ENCODE assay signal across 8 mouse cellular contexts in the genomic region with DNA sequence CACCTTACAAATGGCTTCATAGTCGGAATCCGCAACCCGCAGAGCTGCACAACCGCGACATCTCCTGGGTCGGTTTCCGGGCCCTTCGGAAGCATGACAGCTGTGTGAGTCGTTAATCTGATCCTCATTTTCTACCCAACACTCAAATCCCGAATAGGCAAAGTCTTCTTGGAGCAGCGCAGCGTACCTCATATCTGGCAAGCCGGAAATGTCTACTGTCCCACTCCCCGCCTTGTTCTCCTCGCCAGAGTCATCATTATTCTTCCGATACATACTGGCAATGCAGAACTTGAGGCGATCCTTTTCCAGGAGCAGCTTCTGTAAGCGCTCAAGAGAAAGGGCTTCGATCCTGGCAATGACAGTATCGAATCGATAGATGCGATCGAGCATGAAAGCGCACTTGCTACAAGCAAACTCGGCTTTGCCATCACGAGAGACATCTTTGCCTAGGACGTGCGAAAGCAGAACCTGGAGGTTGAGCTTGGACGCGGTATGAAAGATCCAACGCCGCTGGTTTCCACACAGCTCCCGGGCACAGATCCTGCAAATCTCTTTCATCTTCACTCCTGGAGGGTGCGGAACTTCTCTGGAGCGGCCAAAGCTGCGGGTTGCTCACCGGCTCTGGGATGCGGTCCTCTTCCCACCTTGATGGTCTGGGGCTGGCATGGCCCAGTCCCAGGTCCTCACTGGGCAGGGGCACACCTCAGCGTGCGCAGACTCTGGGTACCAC.
DNase-seq lines count a peak whose midpoint lies in the region; ATAC-seq and TF ChIP-seq lines count a peak whose summit lies in the region.

No protein-coding gene starts in this region.

- ATAC-seq in intestine, embryonic 14.5 days (replicated peaks; ENCODE audit: low FRiP score, low TSS enrichment, low read depth), result peak; percentile 77; the same call in 1 of the 2 replicates
- peak; percentile 14 for ATAC-seq in megakaryocyte, adult 5-6 weeks (ENCODE audit: poor library complexity, severe bottlenecking)
- ATAC-seq in stomach, embryonic 16.5 days (ENCODE audit: insufficient read depth, low FRiP score), result no peak

- 5% methylated on average over 40 of the region's 40 CpGs for WGBS in forebrain, embryonic 10.5 days
- 3% methylated on average over 40 of the region's 40 CpGs for WGBS in intestine, embryonic 14.5 days
- 3% methylated on average over 40 of the region's 40 CpGs for WGBS in stomach, embryonic 16.5 days

- no peaks in the 10 kb centered on the region for H3K9me3 ChIP-seq in ES-E14 (ENCODE audit: control insufficient read depth, insufficient read depth, low read depth, low read length)
- H3K9me3 ChIP-seq in forebrain, embryonic 10.5 days, result no peaks in the 10 kb centered on the region
- H3K9me3 ChIP-seq in intestine, embryonic 14.5 days (ENCODE audit: control insufficient read depth, low read length), result no peaks in the 10 kb centered on the region
- no peaks in the 10 kb centered on the region for H3K9me3 ChIP-seq in stomach, embryonic 16.5 days (replicated peaks; ENCODE audit: control insufficient read depth, low read length)

- TF ChIP-seq CTCF in layer of hippocampus, adult 2 months (conservative IDR thresholded peaks at IDR 0.05), result no peak

- in situ Hi-C loops in ES-E14 (cut with MboI; ENCODE audit: low sequenced_read_pairs in 2 of 2, unreplicated experiment in 2 of 2), result no loop called here

- no peak for DNase-seq in layer of hippocampus, adult 2 months (ENCODE audit: low spot score in 2 of 2)
- no peak for DNase-seq in layer of hippocampus, postnatal 25 days (ENCODE audit: extremely low spot score in 1 of 2, low spot score in 1 of 2)
- DNase-seq in ES-E14 (ENCODE audit: low read depth, low spot score), result peak; percentile 45
- DNase-seq in forebrain, embryonic 10.5 days (ENCODE audit: extremely low spot score, low spot score), result peak; percentile 34
- no peak for DNase-seq in intestine, embryonic 14.5 days (ENCODE audit: low spot score)
- DNase-seq in right cerebral cortex, postnatal 10 days (ENCODE audit: low spot score in 2 of 2), result no peak

- H3K4me1 ChIP-seq in ES-E14 (ENCODE audit: control insufficient read depth in 2 of 2, insufficient read depth in 2 of 2, low read length in 2 of 2, poor library complexity in 1 of 2), result no peaks in the 10 kb centered on the region; a peak in 2 of 4 replicates
- peaks cover 48% of the 10 kb centered on the region for H3K4me1 ChIP-seq in forebrain, embryonic 10.5 days
- H3K4me1 ChIP-seq in intestine, embryonic 14.5 days (replicated peaks; ENCODE audit: control insufficient read depth, insufficient read depth, low read length), result peaks cover 26% of the 10 kb centered on the region
- H3K4me1 ChIP-seq in stomach, embryonic 16.5 days (ENCODE audit: control insufficient read depth, insufficient read depth, low read length), result peaks cover 28% of the 10 kb centered on the region

- peak overlapping the region; percentile 90 for H3K4me2 ChIP-seq in intestine, embryonic 14.5 days (ENCODE audit: low read length)
- H3K4me2 ChIP-seq in stomach, embryonic 16.5 days (ENCODE audit: low read depth, low read length), result peak overlapping the region; percentile 93

- no peaks in the 10 kb centered on the region for H3K27me3 ChIP-seq in forebrain, embryonic 10.5 days (ENCODE audit: poor library complexity, severe bottlenecking)
- H3K27me3 ChIP-seq in intestine, embryonic 14.5 days (replicated peaks; ENCODE audit: control insufficient read depth, insufficient read depth, low read length), result no peaks in the 10 kb centered on the region
- H3K27me3 ChIP-seq in stomach, embryonic 16.5 days (ENCODE audit: control insufficient read depth, insufficient read depth, low read length), result no peaks in the 10 kb centered on the region

- H3K9ac ChIP-seq in ES-E14 (ENCODE audit: insufficient read depth, low read depth, low read length, poor library complexity, severe bottlenecking), result peak overlapping the region; percentile 70
- peak overlapping the region; percentile 74 for H3K9ac ChIP-seq in intestine, embryonic 14.5 days (ENCODE audit: low read length)
- H3K9ac ChIP-seq in stomach, embryonic 16.5 days (ENCODE audit: low read length), result peak overlapping the region; percentile 91

- no peaks in the 10 kb centered on the region for H3K36me3 ChIP-seq in ES-E14 (ENCODE audit: control insufficient read depth, insufficient read depth, low read length, poor library complexity, severe bottlenecking)
- H3K36me3 ChIP-seq in forebrain, embryonic 10.5 days (replicated peaks), result no peaks in the 10 kb centered on the region
- no peaks in the 10 kb centered on the region for H3K36me3 ChIP-seq in intestine, embryonic 14.5 days (ENCODE audit: control insufficient read depth, insufficient read depth, low read length)
- no peaks in the 10 kb centered on the region for H3K36me3 ChIP-seq in stomach, embryonic 16.5 days (ENCODE audit: control insufficient read depth, insufficient read depth, low read length)

- peak overlapping the region; percentile 77 for H3K4me3 ChIP-seq in layer of hippocampus, adult 2 months
- peak overlapping the region; percentile 74 to 83 for H3K4me3 ChIP-seq in ES-E14 (ENCODE audit: insufficient read depth in 1 of 2, low read depth in 1 of 2, low read length in 2 of 2, poor library complexity in 1 of 2, severe bottlenecking in 1 of 2)
- H3K4me3 ChIP-seq in forebrain, embryonic 10.5 days, result peak overlapping the region; percentile 80
- H3K4me3 ChIP-seq in intestine, embryonic 14.5 days (ENCODE audit: low read depth, low read length), result peak overlapping the region; percentile 91
- H3K4me3 ChIP-seq in stomach, embryonic 16.5 days (replicated peaks; ENCODE audit: low read length), result peak overlapping the region; percentile 76

- H3K27ac ChIP-seq in layer of hippocampus, adult 2 months, result peak overlapping the region; percentile 94
- no peak overlapping the region for H3K27ac ChIP-seq in ES-E14 (ENCODE audit: insufficient read depth, low read depth, low read length, poor library complexity, severe bottlenecking)
- peak overlapping the region; percentile 90 for H3K27ac ChIP-seq in forebrain, embryonic 10.5 days
- peak overlapping the region; percentile 79 for H3K27ac ChIP-seq in intestine, embryonic 14.5 days (ENCODE audit: low read depth)
- H3K27ac ChIP-seq in stomach, embryonic 16.5 days (ENCODE audit: low read length), result peak overlapping the region; percentile 92

TF ChIP-seq in ES-E14, 5 proteins besides CTCF, POLR2A, EP300 and RAD21:
- TF ChIP-seq MAFK (IDR thresholded peaks at IDR 0.05; ENCODE audit: insufficient read depth, low read depth, low read length) (no peak), CHD2 (IDR thresholded peaks at IDR 0.05; ENCODE audit: low read depth, low read length) (no peak), ZNF384 (IDR thresholded peaks at IDR 0.05; ENCODE audit: low read depth, low read length) (no peak), HCFC1 (IDR thresholded peaks at IDR 0.05; ENCODE audit: borderline replicate concordance, insufficient read depth, low read length) (no peak), ZC3H11A (IDR thresholded peaks at IDR 0.05; ENCODE audit: borderline replicate concordance, low read depth, low read length) (no peak)

Comparison
In these comparisons a context has a peak if more than half of its experiments do, and no peak if none do; other contexts are left out.
1. DNase-seq: peak in ES-E14 (single experiment) and forebrain, embryonic 10.5 days (single experiment); none in layer of hippocampus, adult 2 months (0 of 2), layer of hippocampus, postnatal 25 days (0 of 2), intestine, embryonic 14.5 days (single experiment) and right cerebral cortex, postnatal 10 days (0 of 2).
2. Peak in every context shown above with its lines, with median percentiles within 50 percentile points of each other: H3K4me3 ChIP-seq and H3K9ac ChIP-seq.